Mouse (Mus musculus): Measurements from ENCODE around the gene Sdhc. TPM values are rescaled to one million over a fixed set of nuclear protein-coding genes. Genes with fewer than 3 reads are reported as not detected.
A peak's percentile ranks its signal among the peaks of the same experiment; 100 is the strongest.
"Not testable (repeated sequence)": the region's sequence is repeated elsewhere in the genome, so short reads cannot be mapped to it uniquely, and the experiment has no call there.

The Sdhc gene
- polyA plus RNA-seq, 1 experiment from 2014 or later, result 229 TPM

GRCm38 (mm10) chr1:171089891-171090290, 60.5 kb downstream of the Sdhc start:
- Histone ChIP-seq H3K4me2 (replicated peaks) (no peak overlapping the region), H3K27ac (replicated peaks) (no peak overlapping the region), H3K4me3 (no peak overlapping the region), H3K36me3 (no peaks in the 10 kb centered on the region), H3K9ac (replicated peaks) (no peak overlapping the region), H3K27me3 (peaks cover 25% of the 10 kb centered on the region), H3K9me3 (no peaks in the 10 kb centered on the region), H3K4me1 (peaks cover 9% of the 10 kb centered on the region; the same call in 1 of the 2 replicates)
- whole genome bisulfite sequencing, result 85% methylated on average over 1 of the region's 1 CpGs
- no peak for ATAC-seq (ENCODE audit: low FRiP score, low read depth)

GRCm38 (mm10) chr1:171088237-171088869, 62.0 kb downstream of the Sdhc start:
- 4% methylated on average over 10 of the region's 10 CpGs for WGBS
- not testable (repeated sequence) for H3K9ac ChIP-seq (replicated peaks); ATAC-seq (ENCODE audit: low FRiP score, low read depth); H3K36me3 ChIP-seq; H3K9me3 ChIP-seq; H3K4me3 ChIP-seq; H3K27ac ChIP-seq (replicated peaks); H3K4me1 ChIP-seq
- Histone ChIP-seq H3K27me3 (peaks cover 25% of the 10 kb centered on the region), H3K4me2 (replicated peaks) (peak overlapping the region; percentile 30)

- Histone ChIP-seq H3K27ac (replicated peaks) (no peak overlapping the region), H3K27me3 (peaks cover 29% of the 10 kb centered on the region), H3K4me2 (replicated peaks) (peak overlapping the region; percentile 79), H3K4me3 (peak overlapping the region; percentile 53), H3K9me3 (no peaks in the 10 kb centered on the region), H3K4me1 (peaks cover 9% of the 10 kb centered on the region; the same call in 1 of the 2 replicates), H3K9ac (replicated peaks) (peak overlapping the region; percentile 59), H3K36me3 (no peaks in the 10 kb centered on the region)
- under 1% methylated on average over 26 of the region's 26 CpGs for WGBS
- ATAC-seq (ENCODE audit: low FRiP score, low read depth), result no peak; the same call in 1 of the 2 replicates
These were observed 64.7 kb downstream of the Sdhc start for GRCm38 (mm10) chr1:171085718-171086117.

GRCm38 (mm10) chr1:171081512-171082231, 68.7 kb downstream of the Sdhc start:
- peak; percentile 4; the same call in 1 of the 2 replicates for ATAC-seq (ENCODE audit: low FRiP score, low read depth)
- 30% methylated on average over 14 of the region's 17 CpGs for WGBS
- not testable (repeated sequence) for H3K4me3 ChIP-seq; H3K9ac ChIP-seq (replicated peaks); H3K27ac ChIP-seq (replicated peaks); H3K4me1 ChIP-seq; H3K9me3 ChIP-seq; H3K36me3 ChIP-seq; H3K4me2 ChIP-seq (replicated peaks)
- peaks cover 35% of the 10 kb centered on the region for H3K27me3 ChIP-seq

- H3K27ac ChIP-seq (replicated peaks); H3K4me2 ChIP-seq (replicated peaks); H3K4me3 ChIP-seq; H3K9ac ChIP-seq (replicated peaks); H3K4me1 ChIP-seq; H3K36me3 ChIP-seq; H3K9me3 ChIP-seq: not testable (repeated sequence)
- no CpG with 5 or more reads among the region's 43 CpGs for WGBS
- ATAC-seq (ENCODE audit: low FRiP score, low read depth), result peak; percentile 24
- peaks cover 31% of the 10 kb centered on the region for H3K27me3 ChIP-seq
These were observed 70.6 kb downstream of the Sdhc start for GRCm38 (mm10) chr1:171079825-171080224.

GRCm38 (mm10) chr1:171079345-171079744, 71.1 kb downstream of the Sdhc start:
- H3K4me3 ChIP-seq; H3K9ac ChIP-seq (replicated peaks); H3K27ac ChIP-seq (replicated peaks); H3K4me1 ChIP-seq; H3K9me3 ChIP-seq; H3K36me3 ChIP-seq; H3K4me2 ChIP-seq (replicated peaks): not testable (repeated sequence)
- ATAC-seq (ENCODE audit: low FRiP score, low read depth), result peak; percentile 52
- 0% methylated on average over 1 of the region's 35 CpGs for WGBS
- H3K27me3 ChIP-seq, result peaks cover 32% of the 10 kb centered on the region

- not testable (repeated sequence) for H3K36me3 ChIP-seq; H3K4me1 ChIP-seq; H3K9me3 ChIP-seq; H3K27ac ChIP-seq (replicated peaks); ATAC-seq (ENCODE audit: low FRiP score, low read depth); H3K9ac ChIP-seq (replicated peaks)
- H3K4me2 ChIP-seq (replicated peaks), result peak overlapping the region; percentile 28; the same call in 1 of the 2 replicates
- WGBS, result 23% methylated on average over 12 of the region's 12 CpGs
- peaks cover 40% of the 10 kb centered on the region for H3K27me3 ChIP-seq
- 0 out of 2 replicates have a peak overlapping the region, but pooled peaks have one; percentile 24 for H3K4me3 ChIP-seq
These were observed 72.0 kb downstream of the Sdhc start for GRCm38 (mm10) chr1:171078419-171078818.

GRCm38 (mm10) chr1:171077955-171078354, 72.4 kb downstream of the Sdhc start:
- peak; percentile 25 for ATAC-seq (ENCODE audit: low FRiP score, low read depth)
- not testable (repeated sequence) for H3K4me1 ChIP-seq; H3K36me3 ChIP-seq; H3K9me3 ChIP-seq; H3K9ac ChIP-seq (replicated peaks); H3K27ac ChIP-seq (replicated peaks)
- H3K4me3 ChIP-seq, result peak overlapping the region; percentile 27; the same call in 1 of the 2 replicates
- WGBS, result 6% methylated on average over 19 of the region's 27 CpGs
- peak overlapping the region; percentile 41 for H3K4me2 ChIP-seq (replicated peaks)
- H3K27me3 ChIP-seq, result peaks cover 40% of the 10 kb centered on the region

- not testable (repeated sequence) for H3K36me3 ChIP-seq; ATAC-seq (ENCODE audit: low FRiP score, low read depth); H3K9me3 ChIP-seq; H3K4me1 ChIP-seq; H3K4me3 ChIP-seq; H3K4me2 ChIP-seq (replicated peaks); H3K27ac ChIP-seq (replicated peaks); H3K9ac ChIP-seq (replicated peaks)
- 29% methylated on average over 5 of the region's 5 CpGs for WGBS
- peaks cover 40% of the 10 kb centered on the region for H3K27me3 ChIP-seq
These were observed 73.2 kb downstream of the Sdhc start for GRCm38 (mm10) chr1:171077192-171077591.

Small RNA genes lying within 50 kb of the gene (microRNA-seq; reads per million reads assigned to microRNA genes)
- gene Gm27844, result not detected

Other genes with a start within 250 kb of the Sdhc start
- 0.14 and 0.18 TPM in 2 replicates for gene Fcrlb, start 237.7 kb downstream of the Sdhc start, polyA plus RNA-seq (2016; fragmentation: Nextera tagmentation; extraction: Ambion mirVana)
- gene Fcrla, start 223.0 kb downstream of the Sdhc start, polyA plus RNA-seq (2016; fragmentation: Nextera tagmentation; extraction: Ambion mirVana), result not detected in 2 replicates
- gene Fcgr2b, start 174.1 kb downstream of the Sdhc start, polyA plus RNA-seq (2016; fragmentation: Nextera tagmentation; extraction: Ambion mirVana), result 0.27 and 0.33 TPM in 2 replicates
- gene Fcgr4, start 131.7 kb downstream of the Sdhc start, polyA plus RNA-seq (2016; fragmentation: Nextera tagmentation; extraction: Ambion mirVana), result 0.19 TPM in 1 of 2 replicates, not detected in the other
- 5.8 and 9.8 TPM in 2 replicates for gene Fcgr3, start 85.7 kb downstream of the Sdhc start, polyA plus RNA-seq (2016; fragmentation: Nextera tagmentation; extraction: Ambion mirVana)
- gene Cfap126, start 36.7 kb downstream of the Sdhc start, polyA plus RNA-seq (2016; fragmentation: Nextera tagmentation; extraction: Ambion mirVana), result 1.7 and 3.6 TPM in 2 replicates
- gene Mpz, start 108 bp upstream of the Sdhc start, polyA plus RNA-seq (2016; fragmentation: Nextera tagmentation; extraction: Ambion mirVana), result 0.33 and 0.94 TPM in 2 replicates
- 20.4 and 20.8 TPM in 2 replicates for gene Pcp4l1, start 45.7 kb upstream of the Sdhc start, polyA plus RNA-seq (2016; fragmentation: Nextera tagmentation; extraction: Ambion mirVana)
- gene Nr1i3, start 63.4 kb upstream of the Sdhc start, polyA plus RNA-seq (2016; fragmentation: Nextera tagmentation; extraction: Ambion mirVana), result 0.11 and 0.47 TPM in 2 replicates
- gene Tomm40l, start 71.9 kb upstream of the Sdhc start, polyA plus RNA-seq (2016; fragmentation: Nextera tagmentation; extraction: Ambion mirVana), result 28.5 and 33.4 TPM in 2 replicates
- gene Apoa2, start 74.5 kb upstream of the Sdhc start, polyA plus RNA-seq (2016; fragmentation: Nextera tagmentation; extraction: Ambion mirVana), result 2.9 and 6.6 TPM in 2 replicates
- 22.3 and 28.4 TPM in 2 replicates for gene Fcer1g, start 83.8 kb upstream of the Sdhc start, polyA plus RNA-seq (2016; fragmentation: Nextera tagmentation; extraction: Ambion mirVana)
- gene Adamts4, start 99.8 kb upstream of the Sdhc start, polyA plus RNA-seq (2016; fragmentation: Nextera tagmentation; extraction: Ambion mirVana), result 8.2 and 9.2 TPM in 2 replicates
- 224 and 226 TPM in 2 replicates for gene Ndufs2, start 100.8 kb upstream of the Sdhc start, polyA plus RNA-seq (2016; fragmentation: Nextera tagmentation; extraction: Ambion mirVana)
- gene B4galt3, start 119.7 kb upstream of the Sdhc start, polyA plus RNA-seq (2016; fragmentation: Nextera tagmentation; extraction: Ambion mirVana), result 72.1 and 80.6 TPM in 2 replicates
- 61.4 and 61.5 TPM in 2 replicates for gene Ppox, start 130.6 kb upstream of the Sdhc start, polyA plus RNA-seq (2016; fragmentation: Nextera tagmentation; extraction: Ambion mirVana)
- gene Usp21, start 137.4 kb upstream of the Sdhc start, polyA plus RNA-seq (2016; fragmentation: Nextera tagmentation; extraction: Ambion mirVana), result 113 and 119 TPM in 2 replicates
- gene Ufc1, start 144.4 kb upstream of the Sdhc start, polyA plus RNA-seq (2016; fragmentation: Nextera tagmentation; extraction: Ambion mirVana), result 106 TPM in 2 replicates
- 49.3 and 51.9 TPM in 2 replicates for gene Dedd, start 178.5 kb upstream of the Sdhc start, polyA plus RNA-seq (2016; fragmentation: Nextera tagmentation; extraction: Ambion mirVana)
- gene Nit1, start 195.0 kb upstream of the Sdhc start, polyA plus RNA-seq (2016; fragmentation: Nextera tagmentation; extraction: Ambion mirVana), result 45.9 and 49.7 TPM in 2 replicates
- gene Pfdn2, start 195.1 kb upstream of the Sdhc start, polyA plus RNA-seq (2016; fragmentation: Nextera tagmentation; extraction: Ambion mirVana), result 140 and 149 TPM in 2 replicates
- gene Klhdc9, start 210.2 kb upstream of the Sdhc start, polyA plus RNA-seq (2016; fragmentation: Nextera tagmentation; extraction: Ambion mirVana), result 1.9 and 2.3 TPM in 2 replicates
- 0.88 and 1.4 TPM in 2 replicates for gene Nectin4, start 219.5 kb upstream of the Sdhc start, polyA plus RNA-seq (2016; fragmentation: Nextera tagmentation; extraction: Ambion mirVana)
- 1.0 and 1.4 TPM in 2 replicates for gene Arhgap30, start 238.4 kb upstream of the Sdhc start, polyA plus RNA-seq (2016; fragmentation: Nextera tagmentation; extraction: Ambion mirVana)

Data from midbrain, embryonic 12.5 days (tissue).